Mouse (Mus musculus) liver, embryonic 13.5 days (tissue): Measurements from ENCODE around the gene Nek9. TPM values are rescaled to one million over a fixed set of nuclear protein-coding genes. Genes with fewer than 3 reads are reported as not detected.

Experiments used
- ATAC-seq: fragments of 200-750 bp; cut with Nextera tagmentation; 2 replicates; pipeline ENCODE4 v1.8.0; 2017; ENCODE audit warnings: low read depth, mild to moderate bottlenecking, moderate number of reproducible peaks, moderate library complexity
- DNase-seq: peaks from one replicate; pipeline ENCODE4 v3.0.0; 2022
- H3K27ac ChIP-seq: fragments of 300-500 bp; sonication (generic); 2 replicates; pipeline ENCODE4 v1.5.1; 2015; ENCODE audit warnings: moderate library complexity, mild to moderate bottlenecking, inconsistent platforms
- H3K27me3 ChIP-seq: fragments of 300-500 bp; sonication (generic); 2 replicates; pipeline ENCODE4 v1.6.1; 2015; ENCODE audit warnings: mild to moderate bottlenecking, inconsistent platforms
- H3K36me3 ChIP-seq: fragments of 300-500 bp; sonication (generic); 2 replicates; pipeline ENCODE4 v1.6.1; 2015; ENCODE audit warnings: mild to moderate bottlenecking, inconsistent platforms
- H3K4me1 ChIP-seq: fragments of 300-500 bp; sonication (generic); replicated peaks from 2 replicates; pipeline ENCODE4 v1.6.1; 2015; ENCODE audit warnings: inconsistent platforms
- H3K4me2 ChIP-seq: fragments of 300-500 bp; sonication (generic); 2 replicates; pipeline ENCODE4 v1.6.1; 2015; ENCODE audit warnings: inconsistent platforms, mild to moderate bottlenecking, moderate library complexity
- H3K4me3 ChIP-seq: fragments of 300-500 bp; sonication (generic); replicated peaks from 2 replicates; pipeline ENCODE4 v1.5.1; 2015; ENCODE audit warnings: mild to moderate bottlenecking, inconsistent platforms
- H3K9ac ChIP-seq: fragments of 300-500 bp; sonication (generic); 2 replicates; pipeline ENCODE4 v1.6.1; 2015; ENCODE audit warnings: mild to moderate bottlenecking, inconsistent platforms
- H3K9me3 ChIP-seq: fragments of 300-500 bp; sonication (generic); replicated peaks from 2 replicates; pipeline ENCODE4 v1.6.1; 2016; ENCODE audit warnings: inconsistent platforms
- WGBS: fragments of 180-500 bp; shearing (Covaris S2); methylation state at CpG from one replicate; pipeline ENCODE4 v1.1.7; 2015; ENCODE audit not compliant: insufficient replicate concordance; 5-methylcytosine and 5-hydroxymethylcytosine counted together
- polyA plus RNA-seq: library from polyadenylated mRNA; unstranded; fragments of >200 nt; fragmentation: Nextera tagmentation; extraction: Ambion mirVana; gene quantifications from 2 replicates; pipeline ENCODE4 v1.2.1, GENCODE M21; 2015

Gene Nek9
- polyA plus RNA-seq, 1 experiment from 2014 or later, result 5.0 TPM

GRCm38 (mm10) chr12:85303256-85303655 is 35.9 kb downstream of the Nek9 start:
- no peaks in the 10 kb centered on the region for H3K27me3 ChIP-seq
- no peak overlapping the region for H3K9ac ChIP-seq
- no peak overlapping the region for H3K27ac ChIP-seq
- H3K4me3 ChIP-seq, result no peak overlapping the region
- H3K36me3 ChIP-seq, result peaks cover 86% of the 10 kb centered on the region
- DNase-seq (no peak), ATAC-seq (no peak)
- 88% methylated on average over 2 of the region's 2 CpGs for WGBS
- H3K4me2 ChIP-seq, result no peak overlapping the region
- no peaks in the 10 kb centered on the region for H3K9me3 ChIP-seq
- peaks cover 6% of the 10 kb centered on the region for H3K4me1 ChIP-seq

GRCm38 (mm10) chr12:85298835-85299180 is 40.4 kb downstream of the Nek9 start:
- Histone ChIP-seq H3K4me2 (no peak overlapping the region), H3K9ac (no peak overlapping the region), H3K36me3 (peaks cover 44% of the 10 kb centered on the region), H3K4me3 (no peak overlapping the region), H3K27ac (no peak overlapping the region), H3K27me3 (no peaks in the 10 kb centered on the region), H3K9me3 (peaks cover 6% of the 10 kb centered on the region; the same call in 1 of the 2 replicates), H3K4me1 (no peaks in the 10 kb centered on the region)
- ATAC-seq, result no peak
- WGBS, result 80% methylated on average over 1 of the region's 1 CpGs
- DNase-seq, result no peak

GRCm38 (mm10) chr12:85298127-85298834 is 40.9 kb downstream of the Nek9 start:
- Histone ChIP-seq H3K4me3 (no peak overlapping the region), H3K36me3 (peaks cover 39% of the 10 kb centered on the region), H3K9me3 (peaks cover 6% of the 10 kb centered on the region; the same call in 1 of the 2 replicates), H3K9ac (no peak overlapping the region), H3K27me3 (no peaks in the 10 kb centered on the region), H3K27ac (no peak overlapping the region), H3K4me2 (no peak overlapping the region), H3K4me1 (no peaks in the 10 kb centered on the region)
- WGBS, result 70% methylated on average over 11 of the region's 11 CpGs
- no peak for ATAC-seq
- no peak for DNase-seq

- Histone ChIP-seq H3K4me3 (no peak overlapping the region), H3K4me2 (no peak overlapping the region), H3K27me3 (no peaks in the 10 kb centered on the region), H3K4me1 (no peaks in the 10 kb centered on the region), H3K27ac (no peak overlapping the region), H3K9me3 (peaks cover 6% of the 10 kb centered on the region; the same call in 1 of the 2 replicates), H3K36me3 (peaks cover 32% of the 10 kb centered on the region), H3K9ac (no peak overlapping the region)
- no peak for ATAC-seq
- DNase-seq, result no peak
- 76% methylated on average over 10 of the region's 10 CpGs for WGBS
These were observed 41.7 kb downstream of the Nek9 start for GRCm38 (mm10) chr12:85297345-85297997.

- Histone ChIP-seq H3K4me1 (no peaks in the 10 kb centered on the region), H3K27me3 (no peaks in the 10 kb centered on the region), H3K4me3 (no peak overlapping the region), H3K4me2 (no peak overlapping the region), H3K27ac (no peak overlapping the region), H3K9ac (no peak overlapping the region), H3K36me3 (peaks cover 27% of the 10 kb centered on the region), H3K9me3 (peaks cover 6% of the 10 kb centered on the region; the same call in 1 of the 2 replicates)
- DNase-seq, result no peak
- 75% methylated on average over 5 of the region's 5 CpGs for WGBS
- no peak for ATAC-seq
These were observed 42.2 kb downstream of the Nek9 start for GRCm38 (mm10) chr12:85296915-85297314.

- 70% methylated on average over 2 of the region's 2 CpGs for WGBS
- Histone ChIP-seq H3K4me2 (no peak overlapping the region), H3K4me1 (no peaks in the 10 kb centered on the region), H3K9ac (no peak overlapping the region), H3K9me3 (peaks cover 6% of the 10 kb centered on the region; the same call in 1 of the 2 replicates), H3K36me3 (peaks cover 13% of the 10 kb centered on the region), H3K27me3 (peaks cover 5% of the 10 kb centered on the region), H3K27ac (no peak overlapping the region), H3K4me3 (no peak overlapping the region)
- DNase-seq, result no peak
- no peak for ATAC-seq
These were observed 43.7 kb downstream of the Nek9 start for GRCm38 (mm10) chr12:85295506-85295905.

- Histone ChIP-seq H3K9me3 (peaks cover 6% of the 10 kb centered on the region; the same call in 1 of the 2 replicates), H3K4me3 (no peak overlapping the region), H3K4me1 (peaks cover 11% of the 10 kb centered on the region), H3K27me3 (peaks cover 28% of the 10 kb centered on the region), H3K9ac (no peak overlapping the region), H3K36me3 (no peaks in the 10 kb centered on the region), H3K27ac (no peak overlapping the region), H3K4me2 (no peak overlapping the region)
- DNase-seq, result no peak
- ATAC-seq, result no peak
These were observed 46.3 kb downstream of the Nek9 start for GRCm38 (mm10) chr12:85292906-85293305.

- DNase-seq, result no peak
- Histone ChIP-seq H3K4me3 (no peak overlapping the region), H3K36me3 (no peaks in the 10 kb centered on the region), H3K4me1 (peaks cover 16% of the 10 kb centered on the region), H3K27me3 (peaks cover 32% of the 10 kb centered on the region), H3K4me2 (no peak overlapping the region), H3K9ac (no peak overlapping the region), H3K9me3 (peaks cover 6% of the 10 kb centered on the region; the same call in 1 of the 2 replicates), H3K27ac (no peak overlapping the region)
- WGBS, result 65% methylated on average over 6 of the region's 6 CpGs
- no peak for ATAC-seq
These were observed 46.9 kb downstream of the Nek9 start for GRCm38 (mm10) chr12:85292288-85292687.

GRCm38 (mm10) chr12:85291541-85291940 is 47.6 kb downstream of the Nek9 start:
- no peak for DNase-seq

GRCm38 (mm10) chr12:85290633-85291032 is 48.5 kb downstream of the Nek9 start:
- DNase-seq, result no peak
- no peak overlapping the region for H3K27ac ChIP-seq
- peaks cover 16% of the 10 kb centered on the region for H3K4me1 ChIP-seq
- H3K36me3 ChIP-seq, result no peaks in the 10 kb centered on the region
- 73% methylated on average over 10 of the region's 10 CpGs for WGBS
- H3K4me2 ChIP-seq, result no peak overlapping the region
- H3K4me3 ChIP-seq, result no peak overlapping the region
- no peak overlapping the region for H3K9ac ChIP-seq
- H3K27me3 ChIP-seq, result peaks cover 33% of the 10 kb centered on the region
- ATAC-seq, result no peak
- peaks cover 6% of the 10 kb centered on the region; the same call in 1 of the 2 replicates for H3K9me3 ChIP-seq

More at GRCm38 (mm10) chr12:85291541-85291940, 47.6 kb downstream of the Nek9 start:
- H3K4me3 ChIP-seq, result no peak overlapping the region
- peaks cover 33% of the 10 kb centered on the region for H3K27me3 ChIP-seq
- H3K9ac ChIP-seq, result no peak overlapping the region
- no peak overlapping the region for H3K4me2 ChIP-seq
- ATAC-seq, result no peak
- H3K4me1 ChIP-seq, result peaks cover 16% of the 10 kb centered on the region
- H3K27ac ChIP-seq, result no peak overlapping the region
- peaks cover 6% of the 10 kb centered on the region; the same call in 1 of the 2 replicates for H3K9me3 ChIP-seq
- no peaks in the 10 kb centered on the region for H3K36me3 ChIP-seq

GRCm38 (mm10) chr12:85289157-85290000 is 49.8 kb downstream of the Nek9 start:
- Histone ChIP-seq H3K4me2 (peak overlapping the region; percentile 69; the same call in 1 of the 2 replicates), H3K27me3 (peaks cover 33% of the 10 kb centered on the region), H3K36me3 (no peaks in the 10 kb centered on the region), H3K27ac (no peak overlapping the region), H3K9ac (no peak overlapping the region), H3K4me3 (no peak overlapping the region), H3K9me3 (peaks cover 6% of the 10 kb centered on the region; the same call in 1 of the 2 replicates), H3K4me1 (peaks cover 16% of the 10 kb centered on the region)
- ATAC-seq (no peak), DNase-seq (no peak)
- WGBS, result 53% methylated on average over 24 of the region's 24 CpGs
